Mouse (Mus musculus) forebrain, embryonic 12.5 days (tissue): ENCODE results near the gene Pa2g4. TPM values are rescaled to one million over a fixed set of nuclear protein-coding genes. Genes with fewer than 3 reads are reported as not detected.
"Not testable (repeated sequence)": the region's sequence is repeated elsewhere in the genome, so short reads cannot be mapped to it uniquely, and the experiment has no call there.

Source experiments
- ATAC-seq: fragments of 200-750 bp; cut with Nextera tagmentation; 2 replicates; pipeline ENCODE4 v1.8.0; 2017; ENCODE audit warnings: moderate TSS enrichment; ENCODE audit not compliant: low FRiP score
- H3K27ac ChIP-seq: fragments of 300-500 bp; sonication (generic); 2 replicates; pipeline ENCODE4 v1.5.1; 2016; ENCODE audit warnings: mild to moderate bottlenecking
- H3K27me3 ChIP-seq: fragments of 300-500 bp; sonication (generic); 2 replicates; pipeline ENCODE4 v1.6.1; 2016; ENCODE audit warnings: mild to moderate bottlenecking
- H3K36me3 ChIP-seq: fragments of 300-500 bp; sonication (generic); replicated peaks from 2 replicates; pipeline ENCODE4 v1.6.1; 2016; ENCODE audit warnings: mild to moderate bottlenecking
- H3K4me1 ChIP-seq: fragments of 300-500 bp; sonication (generic); 2 replicates; pipeline ENCODE4 v1.6.1; 2016
- H3K4me2 ChIP-seq: fragments of 300-500 bp; sonication (generic); 2 replicates; pipeline ENCODE4 v1.6.1; 2016; ENCODE audit warnings: mild to moderate bottlenecking, moderate library complexity
- H3K4me3 ChIP-seq: fragments of 300-500 bp; sonication (generic); replicated peaks from 2 replicates; pipeline ENCODE4 v1.5.1; 2016; ENCODE audit warnings: mild to moderate bottlenecking
- H3K9ac ChIP-seq: fragments of 300-500 bp; sonication (generic); 2 replicates; pipeline ENCODE4 v1.6.1; 2016; ENCODE audit warnings: mild to moderate bottlenecking
- H3K9me3 ChIP-seq: fragments of 300-500 bp; sonication (generic); 2 replicates; pipeline ENCODE4 v1.6.1; 2016
- WGBS: fragments of 180-500 bp; shearing (Covaris S2); methylation state at CpG from one replicate; pipeline ENCODE4 v1.1.7; 2016; 5-methylcytosine and 5-hydroxymethylcytosine counted together
- polyA plus RNA-seq: library from polyadenylated mRNA; unstranded; fragments of >200 nt; fragmentation: Nextera tagmentation; extraction: Ambion mirVana; gene quantifications from 2 replicates; pipeline ENCODE4 v1.2.1, GENCODE M21; 2016

The Pa2g4 gene
- polyA plus RNA-seq, 1 experiment from 2014 or later: 196 TPM

GRCm38 (mm10) chr10:128565206-128565787, 490 bp downstream of the Pa2g4 start:
- Histone ChIP-seq H3K27me3 (0 out of 2 replicates have a peak, but pooled peaks cover 3% of the 10 kb centered on the region), H3K9ac (peak overlapping the region; percentile 93), H3K27ac (peak overlapping the region; percentile 91), H3K4me1 (peaks cover 21% of the 10 kb centered on the region), H3K4me3 (peak overlapping the region; percentile 91), H3K4me2 (peak overlapping the region; percentile 91), H3K9me3 (no peaks in the 10 kb centered on the region), H3K36me3 (peaks cover 35% of the 10 kb centered on the region)
- peak; percentile 40 for ATAC-seq
- 0% methylated on average over 46 of the region's 46 CpGs for WGBS

- H3K4me1 ChIP-seq: peaks cover 21% of the 10 kb centered on the region
- no peaks in the 10 kb centered on the region for H3K27me3 ChIP-seq
- H3K9me3 ChIP-seq: no peaks in the 10 kb centered on the region
- H3K4me2 ChIP-seq: no peak overlapping the region
- H3K9ac ChIP-seq: 0 out of 2 replicates have a peak overlapping the region, but pooled peaks have one; percentile 93
- H3K27ac ChIP-seq: no peak overlapping the region
- no peak for ATAC-seq
- H3K36me3 ChIP-seq: peaks cover 52% of the 10 kb centered on the region
- 94% methylated on average over 6 of the region's 6 CpGs for WGBS
- H3K4me3 ChIP-seq: no peak overlapping the region; the same call in 1 of the 2 replicates
These were observed 2.2 kb downstream of the Pa2g4 start for GRCm38 (mm10) chr10:128563544-128563943.

- Histone ChIP-seq H3K4me1 (no peaks in the 10 kb centered on the region), H3K36me3 (peaks cover 51% of the 10 kb centered on the region), H3K27me3 (no peaks in the 10 kb centered on the region), H3K27ac (no peak overlapping the region), H3K4me3 (no peak overlapping the region), H3K9me3 (no peaks in the 10 kb centered on the region), H3K4me2 (no peak overlapping the region), H3K9ac (no peak overlapping the region)
- ATAC-seq: no peak
- WGBS: 88% methylated on average over 6 of the region's 6 CpGs
These were observed 8.8 kb downstream of the Pa2g4 start for GRCm38 (mm10) chr10:128556963-128557362.

- H3K27ac ChIP-seq: no peak overlapping the region
- H3K9ac ChIP-seq: no peak overlapping the region
- peaks cover 44% of the 10 kb centered on the region for H3K36me3 ChIP-seq
- H3K9me3 ChIP-seq: no peaks in the 10 kb centered on the region
- no peak for ATAC-seq
- H3K4me3 ChIP-seq: no peak overlapping the region
- H3K4me1 ChIP-seq: no peaks in the 10 kb centered on the region
- H3K4me2 ChIP-seq: no peak overlapping the region
- H3K27me3 ChIP-seq: no peaks in the 10 kb centered on the region
These were observed 9.5 kb downstream of the Pa2g4 start for GRCm38 (mm10) chr10:128556286-128556685.

- H3K27ac ChIP-seq, H3K4me1 ChIP-seq, H3K4me3 ChIP-seq, H3K27me3 ChIP-seq, ATAC-seq, H3K9ac ChIP-seq, H3K9me3 ChIP-seq, H3K4me2 ChIP-seq: not testable (repeated sequence)
- 92% methylated on average over 1 of the region's 1 CpGs for WGBS
- H3K36me3 ChIP-seq: peaks cover 37% of the 10 kb centered on the region
These were observed 10.2 kb downstream of the Pa2g4 start for GRCm38 (mm10) chr10:128555567-128555966.

- 89% methylated on average over 11 of the region's 11 CpGs for WGBS
- not testable (repeated sequence) for H3K4me2 ChIP-seq, ATAC-seq, H3K36me3 ChIP-seq, H3K9me3 ChIP-seq, H3K9ac ChIP-seq, H3K27me3 ChIP-seq, H3K27ac ChIP-seq, H3K4me3 ChIP-seq
- H3K4me1 ChIP-seq: peaks cover 13% of the 10 kb centered on the region
These were observed 15.5 kb downstream of the Pa2g4 start for GRCm38 (mm10) chr10:128550144-128550823.

GRCm38 (mm10) chr10:128549682-128550057, 16.1 kb downstream of the Pa2g4 start:
- not testable (repeated sequence) for H3K4me3 ChIP-seq, H3K27me3 ChIP-seq, H3K9me3 ChIP-seq, H3K9ac ChIP-seq, ATAC-seq
- Histone ChIP-seq H3K27ac (0 out of 2 replicates have a peak overlapping the region, but pooled peaks have one; percentile 16), H3K4me2 (peak overlapping the region; percentile 80; the same call in 1 of the 2 replicates), H3K36me3 (peaks cover 12% of the 10 kb centered on the region), H3K4me1 (peaks cover 13% of the 10 kb centered on the region)
- WGBS: 76% methylated on average over 6 of the region's 6 CpGs

- 1% methylated on average over 31 of the region's 31 CpGs for WGBS
- Histone ChIP-seq H3K27ac (peak within 1 kb of the TSS; percentile 95), H3K4me2 (peak within 1 kb of the TSS; percentile 80), H3K9ac (peak within 1 kb of the TSS; percentile 92), H3K27me3 (no peaks in the 10 kb centered on the region), H3K4me1 (peaks cover 14% of the 10 kb centered on the region), H3K36me3 (peaks cover 18% of the 10 kb centered on the region), H3K9me3 (no peaks in the 10 kb centered on the region), H3K4me3 (peak within 1 kb of the TSS; percentile 76)
- ATAC-seq: peak; percentile 89
These were observed 16.7 kb downstream of the Pa2g4 start, which contains the start of gene Rpl41 for GRCm38 (mm10) chr10:128548947-128549681. Gene Rpl41, minus strand, starts transcription at chr10:128549305.

GRCm38 (mm10) chr10:128548051-128548791, 17.6 kb downstream of the Pa2g4 start:
- WGBS: under 1% methylated on average over 30 of the region's 30 CpGs
- peak overlapping the region; percentile 92 for H3K9ac ChIP-seq
- H3K36me3 ChIP-seq: peaks cover 27% of the 10 kb centered on the region
- peak overlapping the region; percentile 76 for H3K4me3 ChIP-seq
- H3K4me1 ChIP-seq: peaks cover 23% of the 10 kb centered on the region
- ATAC-seq, H3K27me3 ChIP-seq, H3K9me3 ChIP-seq: not testable (repeated sequence)
- H3K4me2 ChIP-seq: peak overlapping the region; percentile 80
- peak overlapping the region; percentile 95 for H3K27ac ChIP-seq

- no peaks in the 10 kb centered on the region for H3K9me3 ChIP-seq
- peak within 1 kb of the TSS; percentile 92 for H3K9ac ChIP-seq
- ATAC-seq: peak; percentile 91
- H3K4me3 ChIP-seq: peak within 1 kb of the TSS; percentile 76
- H3K4me2 ChIP-seq: peak within 1 kb of the TSS; percentile 80
- peaks cover 25% of the 10 kb centered on the region for H3K4me1 ChIP-seq
- no peaks in the 10 kb centered on the region for H3K27me3 ChIP-seq
- peaks cover 34% of the 10 kb centered on the region for H3K36me3 ChIP-seq
- WGBS: under 1% methylated on average over 46 of the region's 50 CpGs
- H3K27ac ChIP-seq: peak within 1 kb of the TSS; percentile 95
These were observed 18.3 kb downstream of the Pa2g4 start, which contains the start of gene Zc3h10 for GRCm38 (mm10) chr10:128547361-128548032. Gene Zc3h10, minus strand, starts transcription at chr10:128547774.

GRCm38 (mm10) chr10:128546787-128547186, 19.0 kb downstream of the Pa2g4 start:
- peak overlapping the region; percentile 95 for H3K27ac ChIP-seq
- H3K4me1 ChIP-seq: peaks cover 25% of the 10 kb centered on the region
- H3K27me3 ChIP-seq: no peaks in the 10 kb centered on the region
- H3K4me2 ChIP-seq: peak overlapping the region; percentile 80
- whole genome bisulfite sequencing: 20% methylated on average over 7 of the region's 7 CpGs
- no peak for ATAC-seq
- no peaks in the 10 kb centered on the region for H3K9me3 ChIP-seq
- H3K9ac ChIP-seq: peak overlapping the region; percentile 92
- peak overlapping the region; percentile 76 for H3K4me3 ChIP-seq
- peaks cover 41% of the 10 kb centered on the region for H3K36me3 ChIP-seq
